Mouse (Mus musculus): Measurements from ENCODE around the gene Dmc1.

Gene Dmc1

DNA sequence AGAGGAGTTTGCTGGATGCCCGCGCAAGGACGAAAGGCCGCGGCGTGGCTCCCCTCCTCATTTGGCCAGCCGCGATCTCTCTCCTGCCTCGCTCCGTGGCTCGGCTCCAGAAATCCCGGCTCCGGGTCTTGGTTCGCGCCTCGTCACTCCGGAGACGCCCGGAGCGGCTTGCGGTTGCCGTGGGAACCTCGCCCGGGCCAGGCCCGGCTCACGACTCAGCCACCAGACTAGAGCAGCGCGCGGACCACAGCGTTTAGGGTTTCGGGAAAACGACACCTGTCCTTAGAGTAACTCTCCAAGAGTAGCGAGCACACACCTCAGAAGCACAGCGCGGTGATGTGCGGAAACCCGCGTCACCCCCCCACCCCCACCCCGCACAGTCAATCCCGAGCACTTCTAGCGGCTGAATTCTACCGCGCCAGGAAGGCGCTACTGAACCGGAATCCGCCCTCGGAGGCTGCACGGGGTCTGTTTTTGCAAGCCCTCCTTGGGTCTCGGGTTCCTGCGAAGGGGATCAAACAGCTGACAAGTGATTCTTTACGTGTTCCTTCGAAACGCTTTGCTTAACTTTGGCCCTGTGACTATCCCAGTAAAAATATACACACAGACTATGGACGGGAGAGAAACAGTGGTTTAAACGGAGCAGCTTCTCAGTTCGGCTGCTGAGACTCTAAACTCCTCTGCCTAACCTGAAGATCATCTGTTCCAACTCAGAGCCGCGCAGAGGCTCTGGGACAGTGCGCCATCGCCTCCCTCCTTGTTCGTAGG, 93.2 kb downstream of the Dmc1 start:
- no peak for DNase-seq (ENCODE audit: low read depth, low spot score)
